ENCODE assay signal across 24 mouse cellular contexts in the genomic region with DNA sequence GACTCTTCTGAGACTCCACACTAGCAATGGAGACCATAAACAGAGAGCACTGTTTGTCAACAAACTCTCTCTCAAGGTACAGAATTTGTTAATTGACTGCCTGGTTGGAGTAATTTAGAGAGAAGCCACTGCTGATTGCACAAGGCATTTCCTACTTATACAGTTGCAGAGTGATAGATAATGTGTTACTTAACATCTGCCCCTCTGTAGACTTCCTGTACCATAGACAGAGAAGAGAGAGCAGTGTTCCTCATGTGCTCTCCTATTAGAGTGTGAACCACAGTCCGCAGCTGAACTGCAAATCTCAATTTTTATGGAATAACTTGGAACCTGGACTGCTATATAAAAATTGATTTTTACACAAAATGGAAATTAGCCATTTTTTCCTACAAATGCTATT.
"Had no signal": no experiment of that assay in that cellular context is flagged by ENCODE, and none has a peak within 500 bp of the region (broad histone marks: within the 10 kb centered on the region; RNA-seq: fewer than 3 reads in every experiment).

No protein-coding gene starts in this region.

- DNase-seq: gastrocnemius, postnatal 14 days; gastrocnemius, postnatal 36 days; heart, adult 11 months; heart, adult 2 months; heart, postnatal 14 days; heart, postnatal 36 days; kidney, adult 18-20 months; kidney, adult 8-10 months; kidney, postnatal 10 days; kidney, postnatal 25 days; kidney, postnatal 4 days; liver had no signal

- H3K4me3 ChIP-seq: heart, adult 2 months; heart, embryonic 13.5 days; heart, embryonic 15.5 days; intestine, embryonic 15.5 days; layer of hippocampus, adult 2 months; left cerebral cortex, adult 2 months; limb, embryonic 10.5 days; limb, embryonic 12.5 days had no signal

- H3K9me3 ChIP-seq: heart, embryonic 13.5 days; heart, embryonic 15.5 days; intestine, embryonic 15.5 days; limb, embryonic 10.5 days; limb, embryonic 12.5 days had no signal

- H3K27me3 ChIP-seq: heart, embryonic 13.5 days; heart, embryonic 15.5 days; intestine, embryonic 15.5 days; limb, embryonic 12.5 days had no signal

- H3K36me3 ChIP-seq: heart, embryonic 13.5 days; heart, embryonic 15.5 days; intestine, embryonic 15.5 days; limb, embryonic 10.5 days; limb, embryonic 12.5 days had no signal

- H3K4me1 ChIP-seq: heart, embryonic 13.5 days; heart, embryonic 15.5 days; intestine, embryonic 15.5 days; limb, embryonic 10.5 days; limb, embryonic 12.5 days had no signal

- ATAC-seq: hindbrain, embryonic 16.5 days; inflammation-experienced regulatory T-cells, adult 6 months; intestine, embryonic 15.5 days; intestine, postnatal 0 days had no signal

- H3K27ac ChIP-seq: heart, adult 2 months; heart, embryonic 13.5 days; heart, embryonic 15.5 days; hindbrain, embryonic 14.5 days; intestine, embryonic 15.5 days; layer of hippocampus, adult 2 months; left cerebral cortex, adult 2 months; limb, embryonic 10.5 days; limb, embryonic 12.5 days had no signal

- H3K4me2 ChIP-seq: heart, embryonic 11.5 days; heart, embryonic 13.5 days; heart, embryonic 15.5 days; hindbrain, embryonic 14.5 days; intestine, embryonic 15.5 days; limb, embryonic 12.5 days had no signal

- H3K9ac ChIP-seq: heart, embryonic 13.5 days; heart, embryonic 15.5 days; hindbrain, embryonic 14.5 days; intestine, embryonic 15.5 days; limb, embryonic 12.5 days had no signal
